Mouse (Mus musculus) heart, embryonic 10.5 days (tissue): ENCODE measurements around the gene Gnptg. TPM values are rescaled to one million over a fixed set of nuclear protein-coding genes. Genes with fewer than 3 reads are reported as not detected.
"Not testable (repeated sequence)": the region's sequence is repeated elsewhere in the genome, so short reads cannot be mapped to it uniquely, and the experiment has no call there.

Source experiments
- DNase-seq: peaks from one replicate; pipeline ENCODE4 v3.0.0-alpha.2; 2017; ENCODE audit warnings: low spot score
- H3K27ac ChIP-seq: fragments of 300-500 bp; sonication (generic); 2 replicates; pipeline ENCODE4 v1.5.1; 2016; ENCODE audit warnings: mild to moderate bottlenecking
- H3K27me3 ChIP-seq: fragments of 300-500 bp; sonication (generic); 2 replicates; pipeline ENCODE4 v1.6.1; 2016; ENCODE audit warnings: mild to moderate bottlenecking; ENCODE audit not compliant: poor library complexity, insufficient read depth, severe bottlenecking
- H3K36me3 ChIP-seq: fragments of 300-500 bp; sonication (generic); 2 replicates; pipeline ENCODE4 v1.6.1; 2016; ENCODE audit warnings: mild to moderate bottlenecking, moderate library complexity
- H3K4me1 ChIP-seq: fragments of 300-500 bp; sonication (generic); 2 replicates; pipeline ENCODE4 v1.6.1; 2016; ENCODE audit warnings: mild to moderate bottlenecking
- H3K4me3 ChIP-seq: fragments of 300-500 bp; sonication (generic); 2 replicates; pipeline ENCODE4 v1.5.1; 2016; ENCODE audit warnings: mild to moderate bottlenecking, moderate library complexity
- H3K9me3 ChIP-seq: fragments of 300-500 bp; sonication (generic); 2 replicates; pipeline ENCODE4 v1.6.1; 2016; ENCODE audit warnings: mild to moderate bottlenecking, moderate library complexity
- WGBS: fragments of 180-500 bp; shearing (Covaris S2); methylation state at CpG from one replicate; pipeline ENCODE4 v1.1.7; 2016; 5-methylcytosine and 5-hydroxymethylcytosine counted together
- polyA plus RNA-seq: library from polyadenylated mRNA; unstranded; fragments of >200 nt; fragmentation: Nextera tagmentation; extraction: Ambion mirVana; gene quantifications from 2 replicates; pipeline ENCODE4 v1.2.1, GENCODE M21; 2016

The Gnptg gene
- polyA plus RNA-seq, 1 experiment from 2014 or later = 36.7 TPM

DNA sequence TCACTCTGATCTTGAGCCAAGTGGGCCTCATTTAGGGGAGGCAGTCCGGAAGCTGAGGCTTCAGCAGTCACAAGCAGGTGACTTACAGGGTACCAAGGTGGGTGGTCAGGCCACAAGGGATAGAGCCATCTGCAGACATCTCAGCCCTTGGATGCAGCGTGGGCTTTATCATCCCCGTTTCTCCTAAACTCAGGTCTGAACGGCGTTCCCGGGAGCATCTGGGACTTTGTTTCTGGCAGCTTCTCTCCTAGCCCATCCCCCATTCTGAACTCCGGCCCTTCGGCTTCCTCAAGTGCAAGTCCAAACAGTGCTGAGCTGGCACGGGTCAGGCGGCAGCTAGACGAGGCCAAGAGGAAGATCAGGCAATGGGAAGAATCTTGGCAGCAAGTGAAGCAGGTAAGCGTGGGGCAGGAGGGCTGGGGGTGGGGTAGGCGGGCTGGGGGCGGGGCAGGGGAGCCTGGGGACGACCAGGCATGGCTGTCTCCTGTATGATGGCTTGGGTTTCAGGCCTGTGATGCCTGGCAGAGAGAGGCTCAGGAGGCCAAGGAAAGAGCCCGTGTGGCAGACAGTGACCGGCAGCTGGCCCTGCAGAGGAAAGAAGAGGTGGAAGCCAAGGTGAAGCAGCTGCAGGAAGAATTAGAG lies 9.8 kb downstream of the Gnptg start:
- 79% methylated on average over 17 of the region's 17 CpGs for WGBS

DNA sequence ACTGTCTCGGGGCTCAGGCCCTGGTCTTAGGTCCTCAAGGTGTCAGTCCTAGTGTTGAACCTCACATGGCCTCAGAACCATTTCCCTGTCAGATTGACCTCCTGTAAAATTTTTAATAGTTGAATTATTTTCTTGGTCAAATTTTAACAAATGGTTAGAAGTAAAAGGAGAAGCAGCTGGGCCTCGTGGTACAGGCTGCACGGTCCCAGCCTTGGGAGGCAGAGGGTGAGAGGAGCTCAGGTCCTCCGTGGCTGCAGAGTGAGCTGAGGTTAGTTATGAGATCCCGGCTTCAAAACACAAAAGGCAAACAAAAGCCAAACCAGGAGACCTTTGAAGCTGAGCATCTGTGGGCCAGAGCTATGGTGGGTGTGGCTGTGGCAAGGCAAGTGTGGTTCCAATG lies 11.9 kb downstream of the Gnptg start:
- no peak overlapping the region for H3K27ac ChIP-seq
- no peaks in the 10 kb centered on the region for H3K9me3 ChIP-seq
- peaks cover 9% of the 10 kb centered on the region; the same call in 1 of the 2 replicates for H3K4me1 ChIP-seq
- WGBS = 86% methylated on average over 5 of the region's 5 CpGs
- no peak for DNase-seq
- no peak overlapping the region for H3K4me3 ChIP-seq
- peaks cover 46% of the 10 kb centered on the region for H3K36me3 ChIP-seq
- no peaks in the 10 kb centered on the region for H3K27me3 ChIP-seq

More for the DNA sequence above, 9.8 kb downstream of the Gnptg start:
- not testable (repeated sequence) for DNase-seq, H3K4me1 ChIP-seq, H3K9me3 ChIP-seq, H3K27me3 ChIP-seq, H3K4me3 ChIP-seq, H3K27ac ChIP-seq
- peaks cover 55% of the 10 kb centered on the region for H3K36me3 ChIP-seq

DNA sequence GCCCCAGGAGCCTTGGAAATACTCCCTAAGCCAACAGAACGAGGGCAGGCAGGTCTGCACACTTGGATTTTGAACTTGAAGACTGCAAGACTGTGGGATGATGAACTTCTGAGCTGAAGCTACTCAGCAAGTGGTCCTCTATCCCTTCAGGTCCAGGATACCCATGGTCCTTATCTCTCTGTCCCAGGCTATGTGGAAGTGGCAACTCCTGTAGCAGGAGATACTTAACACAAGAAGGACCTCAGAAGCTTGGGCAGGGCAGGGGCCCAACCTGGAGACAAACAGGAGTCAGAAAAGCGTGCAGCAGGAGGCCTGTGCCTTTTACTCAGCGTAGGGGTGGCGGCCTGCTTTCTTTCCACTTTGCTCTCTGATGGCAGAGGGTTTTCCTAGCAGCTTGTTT lies 14.3 kb downstream of the Gnptg start:
- Histone ChIP-seq H3K9me3 (no peaks in the 10 kb centered on the region), H3K27ac (no peak overlapping the region), H3K4me3 (no peak overlapping the region), H3K36me3 (peaks cover 38% of the 10 kb centered on the region), H3K27me3 (no peaks in the 10 kb centered on the region), H3K4me1 (peaks cover 25% of the 10 kb centered on the region)
- 80% methylated on average over 4 of the region's 4 CpGs for WGBS
- no peak for DNase-seq

DNA sequence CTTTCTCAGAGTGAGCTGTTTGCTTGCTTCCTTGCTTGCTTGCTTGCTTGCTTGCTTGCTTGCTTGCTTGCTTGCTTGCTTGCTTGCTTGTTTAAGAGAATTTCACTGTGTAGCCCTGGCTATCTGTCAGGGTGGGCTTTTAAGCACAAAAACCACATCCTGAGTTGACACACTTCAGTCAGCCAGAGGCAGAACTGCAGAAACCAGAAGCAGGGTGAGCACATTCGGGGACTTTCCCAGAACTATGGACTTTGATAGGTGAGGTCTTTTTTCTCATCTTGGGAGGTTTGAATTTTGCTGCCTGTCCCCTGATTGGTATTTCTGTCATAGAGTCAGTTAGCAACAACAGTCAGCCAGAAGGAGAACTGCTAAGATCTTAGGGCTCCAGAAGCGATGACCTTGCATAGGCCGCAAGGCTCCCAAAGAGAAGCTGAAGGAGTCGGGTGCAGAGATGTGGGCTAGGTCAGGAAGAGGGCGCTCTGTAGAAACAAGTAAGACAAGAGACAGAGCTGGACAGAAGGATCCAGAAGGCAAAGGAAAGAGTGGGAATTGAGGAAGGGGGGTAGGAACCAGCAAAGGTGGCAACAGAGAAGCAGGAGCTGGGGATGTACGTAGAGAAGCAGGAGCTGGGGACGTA lies 15.2 kb downstream of the Gnptg start:
- no peak for DNase-seq
- H3K27ac ChIP-seq = no peak overlapping the region; the same call in 1 of the 2 replicates
- H3K27me3 ChIP-seq = no peaks in the 10 kb centered on the region
- peaks cover 26% of the 10 kb centered on the region for H3K4me1 ChIP-seq
- H3K9me3 ChIP-seq = no peaks in the 10 kb centered on the region
- peak overlapping the region; percentile 5; the same call in 1 of the 2 replicates for H3K4me3 ChIP-seq
- 87% methylated on average over 7 of the region's 7 CpGs for WGBS
- H3K36me3 ChIP-seq = peaks cover 38% of the 10 kb centered on the region

DNA sequence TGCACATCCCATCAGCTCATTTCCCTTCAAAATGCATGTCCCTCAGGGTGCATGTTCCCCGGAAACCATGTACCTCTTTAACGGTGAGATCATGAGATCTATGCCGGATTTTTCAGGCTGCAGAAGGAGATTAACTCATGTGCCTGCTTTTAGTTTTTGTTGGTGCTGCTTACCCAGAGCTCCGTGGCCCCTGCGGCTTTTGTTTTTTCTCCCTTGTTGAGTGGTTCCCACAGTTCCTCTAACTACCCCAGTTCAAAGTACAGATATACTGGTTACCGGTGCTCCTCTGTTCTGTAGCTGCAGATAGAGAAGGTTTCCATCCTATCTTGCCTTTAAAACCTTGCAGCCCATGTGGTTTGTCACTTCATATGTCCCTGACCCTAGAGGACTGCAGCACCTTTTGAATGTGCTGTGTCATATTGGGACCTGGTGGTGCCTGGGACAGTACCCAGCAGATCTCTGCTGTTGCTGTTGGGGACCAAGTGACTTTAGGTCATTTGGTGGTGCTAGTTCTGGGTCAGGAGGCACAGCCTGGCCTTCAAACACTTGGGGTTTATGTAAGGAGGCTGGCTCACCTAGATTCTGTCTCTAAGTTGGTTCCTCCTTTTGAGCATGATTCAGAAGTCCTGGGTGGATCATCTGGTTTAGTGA lies 16.8 kb downstream of the Gnptg start:
- WGBS = 47% methylated on average over 6 of the region's 6 CpGs
- DNase-seq = no peak
- no peaks in the 10 kb centered on the region for H3K9me3 ChIP-seq
- H3K4me1 ChIP-seq = peaks cover 26% of the 10 kb centered on the region
- no peaks in the 10 kb centered on the region for H3K27me3 ChIP-seq
- H3K36me3 ChIP-seq = peaks cover 33% of the 10 kb centered on the region
- peak overlapping the region; percentile 77 for H3K27ac ChIP-seq
- H3K4me3 ChIP-seq = peak overlapping the region; percentile 67

DNA sequence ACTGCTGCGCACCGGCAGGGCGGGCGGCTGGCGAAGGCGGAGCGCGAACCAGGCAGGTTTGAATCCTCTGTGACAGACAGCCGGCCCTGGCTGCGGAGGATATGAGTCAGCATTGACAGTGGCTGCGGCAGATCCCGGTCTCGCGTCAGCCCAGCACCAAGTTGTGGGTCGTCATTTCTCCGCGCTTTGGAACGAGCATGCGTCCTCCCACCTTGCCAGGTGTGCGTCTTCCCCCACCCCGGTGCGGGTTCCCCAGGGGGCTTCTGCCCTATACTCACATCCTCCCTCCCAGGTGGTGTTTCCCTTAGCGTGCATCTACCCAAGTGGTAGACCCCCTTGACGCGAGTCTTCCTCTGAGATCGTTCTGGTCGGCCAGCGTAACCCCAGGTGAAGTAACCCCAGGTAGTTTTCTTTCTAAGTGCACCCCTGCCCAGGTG lies 17.4 kb downstream of the Gnptg start:
- Histone ChIP-seq H3K4me1 (peaks cover 26% of the 10 kb centered on the region), H3K36me3 (peaks cover 32% of the 10 kb centered on the region), H3K27ac (peak overlapping the region; percentile 77), H3K4me3 (peak overlapping the region; percentile 67)
- not testable (repeated sequence) for DNase-seq, H3K27me3 ChIP-seq, H3K9me3 ChIP-seq
- 8% methylated on average over 20 of the region's 28 CpGs for WGBS

DNA sequence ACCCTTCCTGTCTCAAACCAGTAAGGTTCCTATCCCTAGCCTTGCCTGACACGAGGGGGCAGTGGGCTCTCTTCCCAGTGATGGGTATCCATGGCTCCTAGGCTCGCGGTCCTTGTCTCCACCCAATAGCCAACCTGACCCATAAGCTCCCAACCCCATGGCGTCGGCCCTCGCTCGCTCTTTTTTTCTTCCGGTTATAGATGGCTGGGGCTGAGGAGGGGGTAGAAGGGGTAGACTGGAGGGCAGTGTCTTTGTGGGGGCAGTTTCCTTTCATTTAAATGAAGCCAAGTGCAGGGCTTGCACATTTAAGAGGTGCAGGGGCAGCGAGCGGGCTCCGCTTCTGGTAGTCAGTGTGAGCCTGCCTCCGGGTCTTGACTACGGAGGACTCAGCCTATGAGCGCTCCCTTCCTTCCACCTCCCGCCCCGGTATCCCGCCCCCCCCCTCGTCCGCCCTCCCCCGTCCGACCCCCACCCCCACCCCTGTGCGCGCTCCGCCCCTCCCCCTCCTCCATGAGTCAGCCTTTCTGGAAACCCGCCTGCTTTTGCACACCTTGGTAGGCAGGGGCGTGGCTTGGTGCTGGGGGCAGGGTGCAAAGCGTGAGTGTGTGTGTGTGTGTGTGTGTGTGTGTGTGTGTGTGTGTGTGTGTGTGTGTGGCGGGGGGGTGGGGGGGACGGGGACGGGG lies 18.0 kb downstream of the Gnptg start:
- under 1% methylated on average over 21 of the region's 30 CpGs for WGBS
- H3K27ac ChIP-seq = peak overlapping the region; percentile 84

DNA sequence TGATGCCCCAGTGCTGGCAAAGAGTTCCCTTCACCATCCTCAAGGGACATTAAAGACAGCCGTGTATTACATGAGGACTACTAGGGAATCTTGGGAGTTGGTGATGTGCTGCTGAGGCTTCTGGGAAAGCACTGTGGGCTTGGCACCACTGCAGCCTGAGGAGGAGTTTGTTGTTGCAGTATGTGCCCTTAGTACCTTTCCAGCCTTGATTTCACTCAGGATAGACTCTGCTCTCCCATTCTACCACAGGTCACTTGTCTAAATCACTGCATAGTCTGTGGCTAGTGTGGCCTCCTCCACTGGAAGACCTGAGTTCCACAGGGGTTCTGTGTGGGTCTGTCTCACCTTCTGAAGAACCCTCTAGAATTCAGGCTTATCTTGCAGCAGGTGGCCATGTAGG lies 19.2 kb downstream of the Gnptg start:
- H3K9me3 ChIP-seq = no peaks in the 10 kb centered on the region
- H3K36me3 ChIP-seq = peaks cover 32% of the 10 kb centered on the region
- WGBS = 86% methylated on average over 1 of the region's 1 CpGs

More for the DNA sequence above, 18.0 kb downstream of the Gnptg start:
- DNase-seq = peak; percentile 90
- Histone ChIP-seq H3K36me3 (peaks cover 34% of the 10 kb centered on the region), H3K27me3 (no peaks in the 10 kb centered on the region), H3K4me1 (peaks cover 26% of the 10 kb centered on the region), H3K9me3 (no peaks in the 10 kb centered on the region), H3K4me3 (peak overlapping the region; percentile 67)

DNA sequence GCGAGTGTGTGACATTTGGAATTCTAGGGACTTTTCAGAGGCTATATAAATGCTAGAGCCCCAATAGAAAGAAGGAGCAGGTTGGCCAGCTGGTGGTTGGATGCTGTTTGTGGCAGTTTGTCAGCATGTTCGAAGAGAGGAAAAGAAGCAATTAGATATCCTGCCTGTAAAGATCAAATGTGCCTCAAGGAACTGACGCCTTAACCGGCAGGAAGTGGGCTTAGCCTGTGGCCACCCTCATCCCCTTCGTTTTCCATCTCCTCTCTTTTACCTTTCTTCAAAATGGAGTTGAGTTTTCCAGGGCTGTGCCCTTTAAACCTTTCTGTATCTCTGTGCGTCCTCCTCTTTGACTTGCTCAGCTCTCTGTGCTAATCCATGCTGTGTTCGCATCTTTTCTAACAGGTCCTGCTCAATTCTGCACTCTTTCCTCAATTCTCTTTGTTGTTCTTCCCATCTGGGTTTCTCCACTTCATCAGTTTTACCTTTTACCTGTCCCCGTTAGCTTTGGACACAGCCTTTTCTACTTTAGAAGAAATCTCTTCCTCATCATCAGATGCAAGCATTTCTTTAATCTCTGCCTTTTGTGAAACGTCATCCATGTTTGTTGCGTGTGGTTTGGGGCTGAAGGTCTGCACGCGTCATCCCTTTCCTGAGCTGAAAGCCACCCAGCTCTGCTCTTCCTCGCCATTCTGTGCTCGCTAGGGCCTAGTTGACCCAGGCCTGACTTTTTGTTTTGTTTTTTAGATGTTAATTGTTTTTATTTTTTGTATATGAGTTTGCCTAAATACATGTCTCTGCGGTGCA lies 20.2 kb downstream of the Gnptg start:
- H3K27me3 ChIP-seq = no peaks in the 10 kb centered on the region
- WGBS = 91% methylated on average over 15 of the region's 15 CpGs
- peaks cover 21% of the 10 kb centered on the region for H3K4me1 ChIP-seq
- H3K27ac ChIP-seq = no peak overlapping the region
- peaks cover 42% of the 10 kb centered on the region for H3K36me3 ChIP-seq
- H3K9me3 ChIP-seq = no peaks in the 10 kb centered on the region
- no peak overlapping the region for H3K4me3 ChIP-seq
- no peak for DNase-seq

More for the DNA sequence above, 19.2 kb downstream of the Gnptg start:
- Histone ChIP-seq H3K27ac (no peak overlapping the region; the same call in 1 of the 2 replicates), H3K4me1 (peaks cover 21% of the 10 kb centered on the region), H3K27me3 (no peaks in the 10 kb centered on the region), H3K4me3 (no peak overlapping the region)
- no peak for DNase-seq

DNA sequence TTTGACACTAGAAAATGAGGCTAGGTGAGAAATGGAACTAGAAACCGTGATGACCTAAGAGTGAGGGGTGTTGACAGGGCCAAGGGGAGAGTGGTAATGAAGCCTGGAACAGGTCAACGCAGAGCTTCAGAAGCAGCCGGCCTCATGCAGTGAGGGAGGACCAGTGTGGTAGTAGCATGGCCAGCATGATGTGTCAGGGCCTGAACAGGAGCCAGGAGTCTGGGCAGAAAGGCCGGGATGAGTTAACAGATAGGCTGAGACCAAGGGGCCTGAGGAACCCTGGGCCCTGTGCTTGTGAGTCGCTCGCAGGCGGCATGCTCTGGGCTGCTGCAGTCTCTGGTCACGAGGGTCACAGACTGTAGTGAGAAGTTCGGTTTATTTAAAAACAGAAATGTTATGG lies 21.0 kb downstream of the Gnptg start:
- 80% methylated on average over 9 of the region's 9 CpGs for WGBS

DNA sequence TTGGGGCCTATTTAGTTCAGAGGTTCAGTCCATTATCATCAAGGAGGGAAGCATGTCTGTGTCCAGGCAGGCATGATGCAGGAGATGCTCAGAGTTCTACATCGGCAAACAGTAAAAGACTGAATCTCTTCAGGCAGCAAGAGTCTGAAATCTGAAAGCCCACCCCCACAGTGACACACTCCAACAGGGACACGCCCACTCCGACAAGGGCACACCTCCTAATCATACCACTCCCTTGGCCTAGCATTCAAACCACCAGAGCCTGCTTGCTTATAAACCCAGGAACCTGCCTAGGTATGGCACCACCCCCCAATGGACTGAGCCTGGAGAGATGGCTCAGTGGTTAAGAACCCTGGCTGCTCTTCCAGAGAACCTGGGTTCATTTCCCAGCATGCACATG lies 24.5 kb downstream of the Gnptg start:
- Histone ChIP-seq H3K27ac (no peak overlapping the region), H3K36me3 (peaks cover 76% of the 10 kb centered on the region), H3K4me3 (no peak overlapping the region), H3K4me1 (no peaks in the 10 kb centered on the region), H3K9me3 (no peaks in the 10 kb centered on the region), H3K27me3 (no peaks in the 10 kb centered on the region)
- 81% methylated on average over 3 of the region's 3 CpGs for WGBS
- no peak for DNase-seq

More for the DNA sequence above, 21.0 kb downstream of the Gnptg start:
- Histone ChIP-seq H3K9me3 (no peaks in the 10 kb centered on the region), H3K27ac (no peak overlapping the region), H3K4me1 (peaks cover 19% of the 10 kb centered on the region), H3K27me3 (no peaks in the 10 kb centered on the region), H3K36me3 (peaks cover 49% of the 10 kb centered on the region), H3K4me3 (no peak overlapping the region)
- no peak for DNase-seq

DNA sequence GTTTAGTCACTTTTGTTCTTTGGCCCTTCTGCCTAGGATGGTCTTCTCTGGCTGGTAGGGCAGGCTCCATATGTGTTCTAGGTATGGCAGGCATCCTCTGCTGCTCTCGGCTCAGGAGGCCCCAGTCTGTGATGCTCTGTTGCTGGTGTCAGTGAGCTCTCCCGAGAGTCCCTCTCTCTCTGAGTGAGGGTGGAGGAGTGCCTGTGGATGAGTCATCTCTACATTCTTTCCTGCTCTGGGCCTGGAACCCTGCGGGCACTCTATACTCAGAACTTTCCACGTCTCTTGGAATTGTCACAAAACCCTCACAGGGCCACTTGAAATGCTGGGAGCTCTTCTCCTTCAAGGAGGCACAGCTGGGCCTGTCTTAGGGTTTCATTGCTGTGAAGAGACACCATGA lies 28.2 kb downstream of the Gnptg start:
- Histone ChIP-seq H3K9me3 (no peaks in the 10 kb centered on the region), H3K4me1 (no peaks in the 10 kb centered on the region), H3K27ac (no peak overlapping the region), H3K36me3 (peaks cover 90% of the 10 kb centered on the region), H3K27me3 (no peaks in the 10 kb centered on the region), H3K4me3 (no peak overlapping the region)
- no peak for DNase-seq
- 67% methylated on average over 4 of the region's 4 CpGs for WGBS
